Mouse (Mus musculus) T-helper 17 cell (primary cell): ENCODE measurements at regions not wholly inside any gene's neighbourhood (a gene's known extent, or its start where the extent isn't known, plus 50 kb on each side); places are given as distances from the start of the nearest gene placed in this dataset.

Source experiments
- in situ Hi-C, 2 experiments: fragments of 300-600 bp; cut with MboI, MseI; formaldehyde crosslinking; loops; 1 replicate in 1 of 2; 2 replicates in 1 of 2; pipeline ENCODE4 v1.15.1; 2025; ENCODE audit warnings: high pct_unique_total_duplicates in 2 of 2

GRCm38 (mm10) chr15:18065515-18065914, 753.2 kb upstream of the Cdh10 start:
- in situ Hi-C loops, result no loop called here

- in situ Hi-C loops, result no loop called here
Measured at GRCm38 (mm10) chr15:18079644-18080043, 739.1 kb upstream of the Cdh10 start.
